Mouse (Mus musculus) ES-Bruce4 (cell line): ENCODE measurements around the gene D8Ertd738e.

Experiments used
- CTCF ChIP-seq: IDR thresholded peaks from one replicate; pipeline ENCODE4 v1.8.1; 2011; ENCODE audit warnings: low read depth, low read length
- POLR2A ChIP-seq: IDR thresholded peaks from one replicate; pipeline ENCODE4 v1.8.1; 2011; ENCODE audit warnings: low read length; ENCODE audit not compliant: insufficient read depth

DNA sequence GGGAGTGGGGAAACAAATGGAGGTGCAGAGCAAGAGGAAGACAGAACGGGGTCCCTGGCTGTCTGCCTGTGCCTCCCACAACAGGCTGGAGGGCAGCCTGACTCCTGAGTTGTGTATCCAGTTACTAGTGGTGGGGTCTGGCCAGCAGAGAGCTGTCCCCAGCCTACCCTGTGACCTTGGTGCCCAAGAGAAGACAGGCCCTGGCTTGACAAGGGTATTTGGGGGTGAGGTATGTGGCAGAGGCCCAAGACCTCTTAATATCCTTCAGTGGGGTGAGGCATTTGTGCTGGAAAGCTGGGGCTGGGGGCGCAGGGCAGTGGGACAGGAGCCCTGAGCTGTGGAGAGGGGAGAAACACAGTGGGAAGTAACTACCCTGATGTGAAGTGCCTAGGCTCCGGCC lies 38.3 kb downstream of the D8Ertd738e start:
- TF ChIP-seq CTCF (no peak), POLR2A (no peak)
